Mouse (Mus musculus) kidney, adult 2 months (tissue): Measurements from ENCODE around the gene Plekha3.

Experiments used
- CTCF ChIP-seq: fragments of 200-500 bp; conservative IDR thresholded peaks from 2 replicates; pipeline ENCODE4 v1.5.1; 2011; ENCODE audit warnings: low read depth, mild to moderate bottlenecking, control low read depth, low read length, moderate library complexity, mixed read lengths; ENCODE audit not compliant: insufficient read depth, insufficient read length
- POLR2A ChIP-seq: fragments of 200-500 bp; IDR thresholded peaks from one replicate; pipeline ENCODE4 v1.6.1; 2011; ENCODE audit warnings: low read depth, low read length, control low read depth

GRCm38 (mm10) chr2:76667200-76667599 lies 7.9 kb upstream of the Plekha3 start:
- TF ChIP-seq CTCF (no peak), POLR2A (no peak)
